ENCODE assay signal across 20 mouse cellular contexts in genomic region chr19:38567331-38567730, GRCm38 (mm10).
DNase-seq lines count a peak whose midpoint lies in the region; ATAC-seq and TF ChIP-seq lines count a peak whose summit lies in the region.
"Had no signal": no experiment of that assay in that cellular context is flagged by ENCODE, and none has a peak within 500 bp of the region (broad histone marks: within the 10 kb centered on the region; RNA-seq: fewer than 3 reads in every experiment).

No protein-coding gene starts in this region.

- DNase-seq in adrenal gland, postnatal 10 days: peak; percentile 28
- DNase-seq in adrenal gland, postnatal 4 days (ENCODE audit: low spot score in 2 of 2): no peak
- DNase-seq in hindbrain, embryonic 14.5 days (ENCODE audit: low spot score): no peak
- DNase-seq in CH12.LX (ENCODE audit: extremely low read depth): peak; percentile 20
- no peak for DNase-seq in midbrain, postnatal 0 days (ENCODE audit: low spot score)
- DNase-seq in left cerebral cortex, adult 8-10 months (ENCODE audit: low spot score in 2 of 2): no peak
- DNase-seq: B cell, adult 2 months; cerebellum, adult 9-11 months; gastrocnemius, postnatal 25 days; liver, embryonic 13.5 days; right cerebral cortex, adult 18-20 months; thymus, postnatal 4 days had no signal

- H3K4me2 ChIP-seq in hindbrain, embryonic 14.5 days (replicated peaks): peak overlapping the region; percentile 39; the same call in 1 of the 2 replicates
- no peak overlapping the region for H3K4me2 ChIP-seq in hindbrain, embryonic 13.5 days
- no peak overlapping the region for H3K4me2 ChIP-seq in CH12.LX (ENCODE audit: insufficient read depth, low read depth, poor library complexity, severe bottlenecking)
- H3K4me2 ChIP-seq in midbrain, postnatal 0 days (ENCODE audit: low read depth, low read length, poor library complexity, severe bottlenecking): peak overlapping the region; percentile 32
- H3K4me2 ChIP-seq: limb, embryonic 12.5 days; liver, embryonic 13.5 days had no signal

- no peak for TF ChIP-seq RAD21 in CH12.LX (IDR thresholded peaks at IDR 0.05; ENCODE audit: low read depth, low read length)

- H3K4me1 ChIP-seq in hindbrain, embryonic 14.5 days (replicated peaks; ENCODE audit: control insufficient read depth, insufficient read depth, low read length): peaks cover 11% of the 10 kb centered on the region; the same call in 1 of the 2 replicates
- peaks cover 19% of the 10 kb centered on the region for H3K4me1 ChIP-seq in hindbrain, embryonic 13.5 days (replicated peaks)
- H3K4me1 ChIP-seq in CH12.LX (ENCODE audit: control insufficient read depth in 1 of 2, insufficient read depth in 2 of 2): peaks cover 0 to 10% of the 10 kb centered on the region in 2 experiments; a peak in 1 of 4 replicates
- H3K4me1 ChIP-seq in midbrain, postnatal 0 days (ENCODE audit: insufficient read depth, low read length): peaks cover 7% of the 10 kb centered on the region; the same call in 1 of the 2 replicates
- H3K4me1 ChIP-seq: liver, embryonic 13.5 days had no signal

- H3K4me3 ChIP-seq in hindbrain, embryonic 14.5 days (replicated peaks; ENCODE audit: low read length): no peak overlapping the region
- H3K4me3 ChIP-seq in hindbrain, embryonic 13.5 days: no peak overlapping the region
- H3K4me3 ChIP-seq in CH12.LX (replicated peaks in 1 of 3; ENCODE audit: low read depth in 2 of 3, low read length in 2 of 3, poor library complexity in 1 of 3): no peak overlapping the region
- H3K4me3 ChIP-seq in midbrain, postnatal 0 days (ENCODE audit: low read depth, low read length): no peak overlapping the region
- H3K4me3 ChIP-seq: hindbrain, embryonic 10.5 days; limb, embryonic 12.5 days; liver, embryonic 13.5 days; lung, embryonic 15.5 days had no signal

- no peaks in the 10 kb centered on the region for H3K27me3 ChIP-seq in hindbrain, embryonic 14.5 days (ENCODE audit: control insufficient read depth, insufficient read depth, low read length)
- H3K27me3 ChIP-seq in hindbrain, embryonic 13.5 days: no peaks in the 10 kb centered on the region
- no peaks in the 10 kb centered on the region for H3K27me3 ChIP-seq in CH12.LX (replicated peaks)
- no peaks in the 10 kb centered on the region; the same call in 1 of the 2 replicates for H3K27me3 ChIP-seq in midbrain, postnatal 0 days (ENCODE audit: insufficient read depth, low read length)
- H3K27me3 ChIP-seq: limb, embryonic 12.5 days; liver, embryonic 13.5 days; lung, embryonic 15.5 days had no signal

- dilution Hi-C loops in CH12.LX (cut with MboI; ENCODE audit: extremely low pct_ligation_motif_present, extremely low pct_unique_long_range_greater_than_20kb, low sequenced_read_pairs): no loop called here

- no peak for TF ChIP-seq POLR2A in CH12.LX (IDR thresholded peaks at IDR 0.05; ENCODE audit: low read depth, low read length)

- H3K27ac ChIP-seq in hindbrain, embryonic 14.5 days: no peak overlapping the region
- H3K27ac ChIP-seq in hindbrain, embryonic 13.5 days: no peak overlapping the region
- no peak overlapping the region for H3K27ac ChIP-seq in CH12.LX (ENCODE audit: insufficient read depth, low read depth)
- no peak overlapping the region for H3K27ac ChIP-seq in midbrain, postnatal 0 days (ENCODE audit: low read depth, low read length)
- H3K27ac ChIP-seq: kidney, postnatal 0 days; limb, embryonic 12.5 days; liver, embryonic 13.5 days; lung, embryonic 15.5 days; macrophage had no signal

- WGBS in hindbrain, embryonic 14.5 days: 55% methylated on average over 5 of the region's 5 CpGs
- WGBS in hindbrain, embryonic 13.5 days: 57% methylated on average over 5 of the region's 5 CpGs
- 54% methylated on average over 5 of the region's 5 CpGs for WGBS in midbrain, postnatal 0 days

- no peaks in the 10 kb centered on the region for H3K36me3 ChIP-seq in hindbrain, embryonic 14.5 days (replicated peaks; ENCODE audit: control insufficient read depth, insufficient read depth)
- H3K36me3 ChIP-seq in hindbrain, embryonic 13.5 days: no peaks in the 10 kb centered on the region
- H3K36me3 ChIP-seq in CH12.LX (replicated peaks in 1 of 2; ENCODE audit: control insufficient read depth in 1 of 2, insufficient read depth in 1 of 2, low read length in 1 of 2): no peaks in the 10 kb centered on the region
- no peaks in the 10 kb centered on the region for H3K36me3 ChIP-seq in midbrain, postnatal 0 days (ENCODE audit: insufficient read depth, low read length)
- H3K36me3 ChIP-seq: hindbrain, embryonic 10.5 days; limb, embryonic 12.5 days; liver, embryonic 13.5 days; lung, embryonic 15.5 days had no signal

- TF ChIP-seq CTCF in CH12.LX (conservative IDR thresholded peaks at IDR 0.05 in 1 of 2, IDR thresholded peaks at IDR 0.05 in 1 of 2; ENCODE audit: low read depth in 2 of 2, low read length in 2 of 2): no peak
- no peak for TF ChIP-seq CTCF in midbrain, postnatal 0 days (IDR thresholded peaks at IDR 0.05)

- H3K79me2 ChIP-seq in CH12.LX (replicated peaks; ENCODE audit: control insufficient read depth, extremely low read depth, insufficient read depth, poor library complexity, severe bottlenecking): no peaks in the 10 kb centered on the region

- TF ChIP-seq EP300 in CH12.LX (IDR thresholded peaks at IDR 0.05; ENCODE audit: low read length): no peak

- no peak overlapping the region for H3K9ac ChIP-seq in hindbrain, embryonic 14.5 days
- H3K9ac ChIP-seq in hindbrain, embryonic 13.5 days: no peak overlapping the region
- no peak overlapping the region for H3K9ac ChIP-seq in CH12.LX (ENCODE audit: insufficient read depth, low read depth)
- no peak overlapping the region for H3K9ac ChIP-seq in midbrain, postnatal 0 days (replicated peaks; ENCODE audit: low read length, poor library complexity, severe bottlenecking)
- H3K9ac ChIP-seq: limb, embryonic 12.5 days; liver, embryonic 13.5 days; lung, embryonic 15.5 days had no signal

- no peaks in the 10 kb centered on the region for H3K9me3 ChIP-seq in hindbrain, embryonic 14.5 days (ENCODE audit: control insufficient read depth, low read length)
- no peaks in the 10 kb centered on the region for H3K9me3 ChIP-seq in hindbrain, embryonic 13.5 days
- no peaks in the 10 kb centered on the region for H3K9me3 ChIP-seq in CH12.LX (replicated peaks; ENCODE audit: low read length)
- H3K9me3 ChIP-seq in midbrain, postnatal 0 days (ENCODE audit: low read length): no peaks in the 10 kb centered on the region
- H3K9me3 ChIP-seq: hindbrain, embryonic 10.5 days; limb, embryonic 12.5 days; liver, embryonic 13.5 days; lung, embryonic 15.5 days had no signal

- in situ Hi-C loops in CH12.LX (cut with MboI; ENCODE audit: low pct_ligation_motif_present, low pct_unique_long_range_greater_than_20kb, low sequenced_read_pairs): loop anchor here (25.0 kb wide), 1 partner anchor 195 kb away; no protein-coding TSS in a partner anchor

- no peak for ATAC-seq in hindbrain, embryonic 14.5 days (ENCODE audit: low FRiP score)
- ATAC-seq in hindbrain, embryonic 13.5 days (ENCODE audit: low FRiP score): no peak
- peak; percentile 5; the same call in 1 of the 2 replicates for ATAC-seq in midbrain, postnatal 0 days (ENCODE audit: low FRiP score)
- no peak for ATAC-seq in megakaryocyte-erythroid progenitor cell, adult 5-6 weeks (replicated peaks; ENCODE audit: low FRiP score, low TSS enrichment, poor library complexity, severe bottlenecking)
- ATAC-seq: intestine, postnatal 0 days had no signal

TF ChIP-seq in CH12.LX, 34 proteins besides CTCF, POLR2A, EP300 and RAD21:
- TF ChIP-seq JUN (IDR thresholded peaks at IDR 0.05; ENCODE audit: insufficient read depth, low read depth, low read length): no peak
- TF ChIP-seq SIN3A (IDR thresholded peaks at IDR 0.05; ENCODE audit: low read length): no peak
TF ChIP-seq in CH12.LX: peak in this region for 0.

Comparison
In these comparisons a context has a peak if more than half of its experiments do, and no peak if none do; other contexts are left out.
1. DNase-seq: peak in adrenal gland, postnatal 10 days (single experiment) and CH12.LX (single experiment); none in adrenal gland, postnatal 4 days (0 of 2), hindbrain, embryonic 14.5 days (single experiment), midbrain, postnatal 0 days (single experiment) and left cerebral cortex, adult 8-10 months (0 of 2).
2. H3K4me2 ChIP-seq: peak in hindbrain, embryonic 14.5 days (single experiment) and midbrain, postnatal 0 days (single experiment); none in hindbrain, embryonic 13.5 days (single experiment) and CH12.LX (single experiment).